Comparison of ENCODE assay signal across 18 mouse cellular contexts in genomic region chr16:81170828-81171227, GRCm38 (mm10). TPM values are rescaled to one million over a fixed set of nuclear protein-coding genes. Genes with fewer than 3 reads are reported as not detected.
"Had no signal": no experiment of that assay in that cellular context is flagged by ENCODE, and none has a peak within 500 bp of the region (broad histone marks: within the 10 kb centered on the region; RNA-seq: fewer than 3 reads in every experiment).

No protein-coding gene starts in this region.

- H3K9me3 ChIP-seq: liver, embryonic 13.5 days; liver, embryonic 15.5 days; megakaryocyte, embryonic 14.5 days; midbrain, embryonic 13.5 days; neural tube, embryonic 12.5 days had no signal

- H3K4me2 ChIP-seq: liver, embryonic 11.5 days; liver, embryonic 13.5 days; liver, embryonic 15.5 days; midbrain, embryonic 13.5 days; neural tube, embryonic 12.5 days had no signal

- H3K27me3 ChIP-seq: liver, embryonic 13.5 days; liver, embryonic 15.5 days; megakaryocyte, embryonic 14.5 days; midbrain, embryonic 13.5 days; neural tube, embryonic 12.5 days had no signal

- H3K9ac ChIP-seq: liver, embryonic 13.5 days; liver, embryonic 15.5 days; liver, postnatal 0 days; midbrain, embryonic 13.5 days; neural tube, embryonic 12.5 days had no signal

- ATAC-seq: liver, postnatal 0 days; midbrain, embryonic 13.5 days had no signal

- DNase-seq: liver, embryonic 13.5 days; liver, postnatal 0 days; lung, adult 2 months; lung, postnatal 14 days; lung, postnatal 36 days; right cerebral cortex, postnatal 14 days; thymus, adult 18-20 months; thymus, postnatal 14 days; thymus, postnatal 36 days had no signal

- H3K4me1 ChIP-seq: liver, embryonic 13.5 days; liver, embryonic 15.5 days; megakaryocyte, embryonic 14.5 days; midbrain, embryonic 13.5 days; neural tube, embryonic 12.5 days had no signal

- H3K27ac ChIP-seq: liver, embryonic 13.5 days; liver, embryonic 15.5 days; macrophage; midbrain, embryonic 13.5 days; neural tube, embryonic 12.5 days had no signal

- H3K36me3 ChIP-seq: liver, embryonic 13.5 days; liver, embryonic 15.5 days; midbrain, embryonic 13.5 days; neural tube, embryonic 12.5 days had no signal

- H3K4me3 ChIP-seq: liver, embryonic 13.5 days; liver, embryonic 15.5 days; megakaryocyte, embryonic 14.5 days; midbrain, embryonic 13.5 days; neural tube, embryonic 12.5 days had no signal

RNA-seq across cellular contexts. Expression of gene Ncam2, which starts 29.7 kb away (rescaled TPM):
- total RNA-seq: megakaryocyte progenitor cell, adult 5-6 weeks; neutrophil, adult 5-6 weeks had no signal
- polyA plus RNA-seq: liver, postnatal 0 days; spleen, adult 2 months had no signal
